Mouse (Mus musculus) retina, postnatal 7 days (tissue): ENCODE data around the gene Rgs7.

Experiments used
- DNase-seq: peaks from one replicate; pipeline ENCODE4 v3.0.0-alpha.2; 2012; ENCODE audit warnings: low read depth, low spot score

The Rgs7 gene

DNA sequence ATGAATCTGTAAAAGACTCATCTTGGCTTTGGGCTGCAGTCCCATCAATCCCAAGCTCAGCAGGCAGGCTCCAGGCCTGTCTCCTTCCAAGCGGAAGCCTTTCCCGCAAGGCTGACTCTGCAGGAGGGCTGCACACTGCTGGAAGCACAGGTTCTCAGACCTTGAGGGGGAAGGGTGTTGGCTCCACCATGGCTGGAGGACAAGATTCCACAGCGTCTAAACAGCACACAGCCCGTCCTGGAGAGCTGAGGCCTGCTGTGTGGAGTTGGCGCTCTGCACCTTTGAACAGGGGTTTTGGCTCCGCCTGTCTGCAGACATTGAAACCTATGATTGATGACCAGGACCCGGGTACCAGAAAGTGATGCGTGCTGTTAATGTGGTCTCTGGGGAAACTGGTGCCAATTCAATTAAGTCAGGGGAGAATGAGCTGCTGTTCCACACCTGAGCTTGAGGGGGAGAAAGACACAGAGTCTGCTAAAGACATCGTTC, 463.5 kb downstream of the Rgs7 start:
- no peak for DNase-seq

- DNase-seq = no peak
These were observed 464.0 kb downstream of the Rgs7 start for GRCm38 (mm10) chr1:175028267-175028666.

GRCm38 (mm10) chr1:175025781-175026309, 466.5 kb downstream of the Rgs7 start:
- no peak for DNase-seq

DNA sequence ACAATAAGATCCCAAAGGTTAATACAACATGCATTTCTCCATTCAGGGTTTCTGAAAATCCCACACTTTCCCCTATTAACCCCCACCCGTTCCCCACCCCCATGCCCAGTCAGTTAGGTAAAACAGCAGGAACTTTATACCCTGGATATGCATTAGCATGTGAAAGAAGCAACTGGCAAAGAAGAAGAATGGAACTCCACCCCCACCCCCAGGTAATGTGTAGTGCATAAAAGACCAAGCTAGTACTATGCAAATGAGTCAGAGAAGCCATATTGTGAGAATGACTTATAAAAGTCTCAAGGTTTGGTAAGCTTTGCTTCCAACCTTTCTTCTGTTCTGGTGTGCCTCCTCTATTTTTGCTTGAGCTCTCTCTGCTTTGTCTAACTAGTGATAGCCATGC, 468.2 kb downstream of the Rgs7 start:
- DNase-seq = no peak
